Mouse (Mus musculus): ENCODE measurements at regions not wholly inside any gene's neighbourhood (a gene's known extent, or its start where the extent isn't known, plus 50 kb on each side); places are given as distances from the start of the nearest gene placed in this dataset.

DNA sequence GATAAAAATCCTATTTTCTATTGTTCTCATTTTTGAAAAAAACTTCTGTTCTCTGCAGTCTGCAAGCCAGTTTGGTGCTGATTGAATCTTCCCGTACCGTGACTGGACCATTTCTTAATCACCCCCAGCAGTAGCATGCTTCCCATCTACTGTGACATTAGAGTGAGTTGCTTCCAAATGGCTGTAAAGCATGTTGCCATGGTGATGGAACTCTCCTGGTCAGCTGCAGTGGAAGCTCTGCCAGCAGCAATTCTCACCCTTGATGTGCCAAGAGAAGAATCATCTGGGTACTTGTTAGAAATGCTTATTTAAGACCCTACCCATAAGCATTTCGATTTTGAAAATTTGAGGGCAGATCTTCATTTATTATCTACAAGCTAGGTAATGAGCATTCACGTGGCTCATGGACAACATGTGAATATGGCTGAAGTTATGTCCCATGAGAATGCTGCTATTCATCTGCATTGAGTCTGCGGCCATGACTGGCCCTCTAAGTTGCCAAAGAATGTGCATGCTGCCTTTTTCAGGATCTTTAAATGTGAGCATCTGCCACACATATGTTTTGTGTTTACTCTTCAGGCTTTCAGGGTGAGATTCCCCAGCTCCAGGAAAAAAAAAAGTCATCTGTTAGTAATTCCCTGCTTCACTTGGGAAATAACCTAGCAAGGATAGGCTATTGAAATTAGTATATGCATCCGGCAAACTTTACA is 62.8 kb downstream of the H2al1n start:
- DNase-seq (ENCODE audit: low read depth, low spot score) = peak; percentile 23

DNA sequence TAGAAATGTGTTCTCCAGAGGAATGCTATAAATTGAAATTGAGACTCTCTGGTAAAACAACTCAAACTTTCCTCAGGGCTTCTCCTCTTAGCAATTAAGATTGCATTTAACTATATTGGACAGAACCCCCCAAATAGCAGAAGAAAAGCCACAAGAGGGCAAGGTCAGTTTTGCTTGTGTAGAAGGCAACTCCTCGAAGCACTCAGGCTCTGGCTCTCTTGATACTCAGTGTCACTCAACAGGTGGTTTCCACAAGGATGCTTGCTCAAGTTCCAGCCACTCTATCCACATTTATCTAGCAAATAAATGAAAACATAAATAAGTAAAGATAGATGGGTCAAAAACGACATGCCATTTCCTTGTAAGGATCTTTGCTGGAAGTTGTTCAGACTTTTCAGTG is 68.4 kb downstream of the H2al1n start:
- DNase-seq (ENCODE audit: low read depth, low spot score) = no peak

DNA sequence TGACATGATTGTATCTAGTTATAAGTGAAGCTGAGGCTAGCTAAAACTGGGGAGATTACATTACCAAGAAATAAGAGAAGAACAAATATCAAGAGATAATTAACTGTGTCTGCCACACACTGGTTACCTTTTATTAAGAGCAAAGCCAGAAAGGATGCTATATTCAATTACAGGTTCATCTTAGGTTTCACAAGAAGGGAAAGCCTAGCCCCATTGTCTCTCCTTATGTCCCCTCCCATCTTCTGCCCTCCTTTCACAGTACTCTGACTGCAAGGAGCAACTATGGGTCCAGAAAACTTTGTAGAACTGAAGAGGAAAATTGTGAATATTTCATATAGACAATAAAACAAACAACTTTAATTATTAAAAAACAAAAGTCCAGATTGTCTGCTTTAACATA is 68.8 kb downstream of the H2al1n start:
- no peak for DNase-seq (ENCODE audit: low read depth, low spot score)

DNA sequence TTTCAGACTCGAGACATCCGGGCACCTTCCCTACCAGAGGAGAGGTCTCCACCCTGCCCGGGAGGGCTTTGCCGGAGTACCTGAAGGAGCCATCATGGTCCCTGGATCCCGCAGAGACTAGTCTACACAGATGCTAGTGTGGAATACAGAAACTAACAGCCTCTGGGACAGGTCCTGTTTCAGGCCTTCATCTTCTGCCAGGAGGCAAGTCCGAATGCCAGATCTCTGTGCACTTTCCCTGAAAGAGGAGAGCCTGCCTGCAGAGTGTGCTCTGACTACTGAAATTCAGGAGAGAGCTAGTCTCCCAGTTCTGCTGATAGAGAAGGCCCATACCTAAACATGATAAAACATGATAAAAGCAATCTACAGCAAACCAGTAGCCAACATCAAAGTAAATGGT is 83.9 kb downstream of the H2al1n start:
- no peak for DNase-seq (ENCODE audit: low read depth, low spot score)

DNA sequence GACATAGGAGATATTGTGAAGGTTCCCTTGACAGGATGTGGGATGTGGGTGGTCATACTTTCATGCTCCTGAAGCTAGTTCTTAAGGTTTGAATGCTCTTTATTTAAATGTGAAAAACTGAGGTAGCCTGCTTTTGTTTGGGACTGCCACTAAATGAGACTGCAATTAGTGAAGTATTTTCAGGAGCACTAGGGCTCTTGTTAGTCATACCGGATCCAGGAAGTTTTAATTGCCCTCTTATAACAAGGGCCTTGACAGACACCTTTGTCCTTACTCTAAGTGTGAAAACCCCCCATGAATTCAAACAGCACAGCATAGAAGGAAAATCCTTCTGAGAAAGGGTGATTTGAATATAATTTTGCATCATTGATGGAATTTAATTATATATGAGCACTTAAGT is 91.2 kb downstream of the H2al1n start:
- no peak for DNase-seq (ENCODE audit: low read depth, low spot score)

DNA sequence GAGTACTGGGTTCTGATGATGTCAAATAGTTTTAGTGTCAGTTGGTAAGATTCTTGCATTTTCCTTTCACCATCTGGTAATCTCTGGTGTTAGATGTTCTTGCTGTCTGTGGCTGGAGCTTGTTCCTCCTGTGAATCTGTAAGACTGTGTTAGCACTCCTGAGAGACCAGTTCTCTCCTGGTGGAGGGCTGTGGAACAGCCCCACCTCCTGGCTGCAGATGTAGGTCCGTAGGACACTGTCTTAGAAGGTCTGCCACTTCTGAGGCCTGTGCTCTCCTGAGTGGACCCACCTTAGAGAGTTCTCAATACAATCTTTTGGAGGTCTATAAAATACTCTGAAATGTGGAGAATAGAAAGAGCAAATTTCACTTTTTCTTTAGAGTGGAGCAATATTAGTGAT is 101.8 kb downstream of the H2al1n start:
- no peak for DNase-seq (ENCODE audit: low read depth, low spot score)

DNA sequence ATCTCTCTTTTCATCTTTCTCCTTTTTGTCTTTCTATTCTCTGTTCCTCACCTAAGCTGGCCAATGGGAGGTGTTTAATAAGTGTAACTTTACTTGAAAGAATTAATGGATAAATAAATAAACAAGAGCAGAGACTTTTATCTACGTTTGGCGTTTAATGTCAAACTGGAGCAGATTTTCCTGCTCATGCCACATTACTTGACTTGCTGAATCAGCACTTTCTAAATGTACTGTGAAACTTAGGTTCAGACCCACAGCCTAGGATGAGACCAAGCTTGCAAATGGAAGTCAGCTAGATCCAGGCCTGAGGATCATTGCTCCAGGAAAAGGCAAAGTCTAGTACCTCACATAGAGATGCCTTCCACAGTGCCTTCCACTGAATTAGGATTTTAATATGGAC is 141.5 kb downstream of the H2al1n start:
- no peak for DNase-seq (ENCODE audit: low read depth, low spot score)

DNA sequence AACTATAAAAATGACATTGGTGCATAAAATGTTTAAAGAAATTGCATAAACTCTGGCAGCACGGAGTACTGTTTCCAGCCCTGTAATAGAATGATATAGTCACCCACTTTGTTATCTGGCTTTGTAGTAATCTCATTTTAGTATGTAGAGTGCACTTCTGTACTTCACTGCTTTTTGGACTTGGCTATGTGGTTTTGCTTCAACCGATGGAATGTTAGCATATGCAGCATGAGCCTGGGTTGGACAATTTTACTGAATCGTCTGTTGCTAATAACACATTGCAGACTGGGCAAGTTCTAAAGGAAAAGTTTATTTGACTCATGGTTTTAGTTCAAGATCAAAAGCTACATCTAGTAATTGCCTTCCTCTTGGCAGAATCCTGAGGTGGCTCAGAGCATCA is 142.4 kb downstream of the H2al1n start:
- no peak for DNase-seq (ENCODE audit: low read depth, low spot score)

DNA sequence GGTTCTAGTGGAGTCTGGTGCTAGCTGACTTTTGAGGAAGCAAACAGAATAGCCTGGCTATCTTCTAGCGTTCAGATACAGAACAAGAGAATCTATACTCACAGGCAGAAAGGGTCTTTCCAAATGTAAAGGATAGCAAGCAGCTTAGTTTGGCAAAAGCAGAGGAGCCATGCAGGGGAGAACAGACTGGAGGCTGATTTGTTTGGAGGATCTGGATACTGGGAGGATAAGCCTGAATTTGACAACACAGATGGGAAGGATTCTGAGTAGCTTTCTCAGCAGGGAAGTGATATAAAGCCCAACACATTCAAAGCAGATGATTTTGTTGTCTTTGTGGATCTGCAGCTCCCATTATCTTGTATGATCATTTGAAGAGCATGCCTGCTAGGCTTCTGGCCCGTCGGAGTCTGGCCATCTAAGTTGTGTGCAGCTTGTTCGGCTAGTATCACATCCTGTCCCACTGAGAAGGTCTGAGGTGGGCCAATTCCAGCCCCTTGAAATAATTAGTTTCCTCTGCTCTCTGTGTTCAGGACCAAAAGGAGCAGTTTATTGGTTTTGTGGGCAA is 145.6 kb downstream of the H2al1n start:
- DNase-seq (ENCODE audit: low read depth, low spot score) = no peak

Data from telencephalon, adult 2 months (tissue).